Mouse (Mus musculus) MEL (cell line): ENCODE measurements around the gene Tapbp. TPM values are rescaled to one million over a fixed set of nuclear protein-coding genes. Genes with fewer than 3 reads are reported as not detected.
A peak's percentile ranks its signal among the peaks of the same experiment; 100 is the strongest.
"Not testable (repeated sequence)": the region's sequence is repeated elsewhere in the genome, so short reads cannot be mapped to it uniquely, and the experiment has no call there.

Experiments
- DNase-seq: peaks from one replicate; pipeline ENCODE4 v3.0.0; 2011; ENCODE audit warnings: low read depth, low spot score
- H3K27ac ChIP-seq: 2 replicates; pipeline ENCODE4 v1.5.1; 2012; ENCODE audit warnings: low read depth, mild to moderate bottlenecking, control low read depth, low read length, moderate library complexity; ENCODE audit not compliant: control insufficient read depth
- H3K27me3 ChIP-seq, 2 experiments: fragments of 150-350 bp in 1 of 2; sonication (generic) in 1 of 2; 2 replicates each; pipeline ENCODE4 v1.6.1; 2012; ENCODE audit warnings: low read length in 2 of 2, mild to moderate bottlenecking in 2 of 2, improper control_type of control experiment in 1 of 2, moderate library complexity in 1 of 2; ENCODE audit not compliant: insufficient read depth in 2 of 2, control insufficient read depth in 1 of 2
- H3K36me3 ChIP-seq, 2 experiments: 2 replicates each; pipeline ENCODE4 v1.6.1; 2012 to 2014; ENCODE audit warnings: low read length in 2 of 2, improper control_type of control experiment in 1 of 2, inconsistent platforms in 1 of 2, mild to moderate bottlenecking in 1 of 2; ENCODE audit not compliant: insufficient read depth in 2 of 2, control insufficient read depth in 1 of 2
- H3K4me1 ChIP-seq, 2 experiments: fragments of 150-350 bp in 1 of 2; sonication (generic) in 1 of 2; 2 replicates each; pipeline ENCODE4 v1.6.1; 2012; ENCODE audit warnings: low read length in 2 of 2, improper control_type of control experiment in 1 of 2, mild to moderate bottlenecking in 1 of 2; ENCODE audit not compliant: insufficient read depth in 2 of 2, control insufficient read depth in 1 of 2
- H3K4me3 ChIP-seq, 2 experiments: fragments of 150-350 bp in 1 of 2; sonication (generic) in 1 of 2; 2 replicates each; pipeline ENCODE4 v1.5.1; 2012; ENCODE audit warnings: low read depth in 2 of 2, low read length in 2 of 2, mild to moderate bottlenecking in 2 of 2, moderate library complexity in 2 of 2, control low read depth in 1 of 2, improper control_type of control experiment in 1 of 2; ENCODE audit not compliant: control insufficient read depth in 1 of 2, insufficient read depth in 1 of 2
- H3K79me2 ChIP-seq: 2 replicates; pipeline ENCODE4 v1.6.1; 2012; ENCODE audit warnings: mild to moderate bottlenecking, low read length, moderate library complexity; ENCODE audit not compliant: control insufficient read depth, poor library complexity, insufficient read depth
- H3K9ac ChIP-seq: 2 replicates; pipeline ENCODE4 v1.6.1; 2012; ENCODE audit warnings: low read depth, mild to moderate bottlenecking, control low read depth, low read length, moderate library complexity; ENCODE audit not compliant: control insufficient read depth, poor library complexity, severe bottlenecking
- H3K9me3 ChIP-seq: fragments of 150-350 bp; sonication (generic); replicated peaks from 2 replicates; pipeline ENCODE4 v1.6.1; 2012; ENCODE audit warnings: mild to moderate bottlenecking, low read length, improper control_type of control experiment, moderate library complexity; ENCODE audit not compliant: insufficient read depth
- EP300 ChIP-seq, 2 experiments: IDR thresholded peaks; 2 replicates each; pipeline ENCODE4 v1.6.1; 2011; ENCODE audit warnings: improper control_type of control experiment in 2 of 2, low read length in 2 of 2, low read depth in 1 of 2, mild to moderate bottlenecking in 1 of 2
- ETS1 ChIP-seq: IDR thresholded peaks from 2 replicates; pipeline ENCODE4 v1.6.1; 2012; ENCODE audit warnings: low read depth, mild to moderate bottlenecking, inconsistent platforms, low read length, improper control_type of control experiment, moderate library complexity
- GABPA ChIP-seq: IDR thresholded peaks from 2 replicates; pipeline ENCODE4 v1.6.1; 2012; ENCODE audit warnings: low read depth, mild to moderate bottlenecking, inconsistent platforms, low read length, improper control_type of control experiment, moderate library complexity
- GATA1 ChIP-seq: IDR thresholded peaks from 2 replicates; pipeline ENCODE4 v1.6.1; 2011; ENCODE audit warnings: low read depth, low read length, improper control_type of control experiment
- MAZ ChIP-seq: IDR thresholded peaks from 2 replicates; pipeline ENCODE4 v1.6.1; 2012; ENCODE audit warnings: low read depth, mild to moderate bottlenecking, inconsistent platforms, low read length, improper control_type of control experiment
- POLR2A ChIP-seq, 2 experiments: IDR thresholded peaks; 2 replicates each; pipeline ENCODE4 v1.6.1; 2011 to 2012; ENCODE audit warnings: low read length in 2 of 2, mild to moderate bottlenecking in 2 of 2, control low read depth in 1 of 2, improper control_type of control experiment in 1 of 2, low read depth in 1 of 2, moderate library complexity in 1 of 2; ENCODE audit not compliant: control insufficient read depth in 1 of 2, insufficient read depth in 1 of 2, poor library complexity in 1 of 2
- USF2 ChIP-seq, 2 experiments: IDR thresholded peaks; 2 replicates each; pipeline ENCODE4 v1.6.1; 2011 to 2012; ENCODE audit warnings: improper control_type of control experiment in 2 of 2, low read length in 2 of 2, borderline replicate concordance in 1 of 2, inconsistent platforms in 1 of 2, low read depth in 1 of 2, mild to moderate bottlenecking in 1 of 2; ENCODE audit not compliant: insufficient read depth in 1 of 2
- ZNF384 ChIP-seq: IDR thresholded peaks from 2 replicates; pipeline ENCODE4 v1.6.1; 2012; ENCODE audit warnings: low read depth, mild to moderate bottlenecking, inconsistent platforms, low read length, improper control_type of control experiment
- polyA plus RNA-seq, 2 experiments: library from polyadenylated mRNA; stranded (reverse) in 1 of 2; unstranded in 1 of 2; fragments of >175 nt in 1 of 2; fragments of >200 nt in 1 of 2; gene quantifications; 2 replicates each; pipeline versions ENCODE4 v1.2.1 to v1.2.4; 2012; ENCODE audit warnings: low replicate concordance in 2 of 2, low read depth in 1 of 2; ENCODE audit not compliant: insufficient read length in 2 of 2, insufficient read depth in 1 of 2, missing spikeins in 1 of 2
- total RNA-seq: library from RNA; depleted of rRNA; stranded (reverse); fragments of 300-350 nt; gene quantifications from 2 replicates; pipeline ENCODE4 v1.2.3, GENCODE M21; 2012

Gene Tapbp
- total and polyA plus RNA-seq, 3 experiments: 24.3 to 33.3 TPM; not detected in 1

- DNase-seq: peak; percentile 79
- peak overlapping the region; percentile 73 for H3K27ac ChIP-seq
These were observed 13.2 kb upstream of the Tapbp start for GRCm38 (mm10) chr17:33902491-33902890.

GRCm38 (mm10) chr17:33903911-33904651 lies 11.6 kb upstream of the Tapbp start:
- not testable (repeated sequence) for H3K9me3 ChIP-seq, H3K27me3 ChIP-seq, H3K79me2 ChIP-seq
- peak; percentile 77 for DNase-seq
- Histone ChIP-seq H3K4me3 (peak overlapping the region in 1 of 2 experiments; percentile 6; a peak in 1 of 4 replicates), H3K4me1 (peaks cover 13 to 38% of the 10 kb centered on the region in 2 experiments), H3K9ac (peak overlapping the region; percentile 24), H3K27ac (peak overlapping the region; percentile 73)
- peak in 1 of 2 experiments; percentile 37; a peak in 1 of 4 replicates for TF ChIP-seq POLR2A (IDR thresholded peaks at IDR 0.05; ENCODE audit: control insufficient read depth in 1 of 2, insufficient read depth in 1 of 2, low read depth in 1 of 2, low read length in 2 of 2, poor library complexity in 1 of 2)
- TF ChIP-seq, all 39 proteins: peak for 1; not testable (repeated sequence) for 38
- H3K36me3 ChIP-seq: peaks cover 0 to 25% of the 10 kb centered on the region in 2 experiments; a peak in 2 of 4 replicates

More at GRCm38 (mm10) chr17:33902491-33902890, 13.2 kb upstream of the Tapbp start:
- H3K4me3 ChIP-seq: peak overlapping the region in 1 of 2 experiments; percentile 45; a peak in 2 of 4 replicates
- H3K4me1 ChIP-seq: peaks cover 19 to 47% of the 10 kb centered on the region in 2 experiments
- H3K9ac ChIP-seq: 0 out of 2 replicates have a peak overlapping the region, but pooled peaks have one; percentile 11
- peaks cover 0 to 30% of the 10 kb centered on the region in 2 experiments; a peak in 2 of 4 replicates for H3K36me3 ChIP-seq
- no peaks in the 10 kb centered on the region for H3K9me3 ChIP-seq
- H3K27me3 ChIP-seq: no peaks in the 10 kb centered on the region
- no peaks in the 10 kb centered on the region for H3K79me2 ChIP-seq
- no peak for TF ChIP-seq GABPA
- peak; percentile 3; the same call in 1 of the 2 replicates for TF ChIP-seq ZNF384
- TF ChIP-seq ETS1: peak; percentile 24; the same call in 1 of the 2 replicates
- peak in 1 of 2 experiments; percentile 43; a peak in 1 of 4 replicates for TF ChIP-seq EP300 (IDR thresholded peaks at IDR 0.05; ENCODE audit: low read depth in 1 of 2, low read length in 2 of 2)
- TF ChIP-seq GATA1: 0 out of 2 replicates have a peak, but pooled peaks have one; percentile 9
- TF ChIP-seq MAZ: 0 out of 2 replicates have a peak, but pooled peaks have one; percentile 21
- no peak for TF ChIP-seq USF2 (IDR thresholded peaks at IDR 0.05; ENCODE audit: borderline replicate concordance in 1 of 2, insufficient read depth in 1 of 2, low read depth in 1 of 2, low read length in 2 of 2)

GRCm38 (mm10) chr17:33904835-33905234 lies 10.9 kb upstream of the Tapbp start, which contains the start of gene Platr17:
TSS of gene Platr17 (plus strand) at chr17:33905135.
- not testable (repeated sequence) for H3K4me3 ChIP-seq, H3K9ac ChIP-seq, H3K79me2 ChIP-seq, H3K9me3 ChIP-seq, DNase-seq, H3K27me3 ChIP-seq, H3K27ac ChIP-seq
- peaks cover 0 to 25% of the 10 kb centered on the region in 2 experiments; a peak in 2 of 4 replicates for H3K36me3 ChIP-seq
- H3K4me1 ChIP-seq: peaks cover 13 to 38% of the 10 kb centered on the region in 2 experiments
